Mouse (Mus musculus) ES-E14 (cell line): ENCODE results near the gene Rprd2. TPM values are rescaled to one million over a fixed set of nuclear protein-coding genes. Genes with fewer than 3 reads are reported as not detected.

Experiments used
- DNase-seq: peaks from one replicate; pipeline ENCODE4 v3.0.0-alpha.2; 2013; ENCODE audit warnings: low read depth, low spot score
- H3K27ac ChIP-seq: 2 replicates; pipeline ENCODE4 v1.5.1; 2012; ENCODE audit warnings: low read depth, mild to moderate bottlenecking, low read length, moderate library complexity, mixed read lengths; ENCODE audit not compliant: poor library complexity, insufficient read depth, severe bottlenecking
- H3K36me3 ChIP-seq: 2 replicates; pipeline ENCODE4 v1.6.1; 2012; ENCODE audit warnings: mild to moderate bottlenecking, low read length, moderate library complexity, mixed read lengths; ENCODE audit not compliant: control insufficient read depth, poor library complexity, insufficient read depth, severe bottlenecking
- H3K4me1 ChIP-seq, 2 experiments: fragments of 150-350 bp in 1 of 2; sonication (generic) in 1 of 2; 2 replicates each; pipeline ENCODE4 v1.6.1; 2012; ENCODE audit warnings: low read length in 2 of 2, mild to moderate bottlenecking in 1 of 2, mixed read lengths in 1 of 2; ENCODE audit not compliant: control insufficient read depth in 2 of 2, insufficient read depth in 2 of 2, poor library complexity in 1 of 2
- H3K4me3 ChIP-seq, 2 experiments: fragments of 150-350 bp in 1 of 2; sonication (generic) in 1 of 2; 2 replicates each; pipeline ENCODE4 v1.5.1; 2012; ENCODE audit warnings: low read length in 2 of 2, low read depth in 1 of 2, mild to moderate bottlenecking in 1 of 2, mixed read lengths in 1 of 2; ENCODE audit not compliant: insufficient read depth in 1 of 2, poor library complexity in 1 of 2, severe bottlenecking in 1 of 2
- H3K9ac ChIP-seq: 2 replicates; pipeline ENCODE4 v1.6.1; 2012; ENCODE audit warnings: low read depth, mild to moderate bottlenecking, low read length, mixed read lengths; ENCODE audit not compliant: poor library complexity, insufficient read depth, severe bottlenecking
- H3K9me3 ChIP-seq: fragments of 150-350 bp; sonication (generic); 2 replicates; pipeline ENCODE4 v1.6.1; 2012; ENCODE audit warnings: low read depth, mild to moderate bottlenecking, low read length; ENCODE audit not compliant: control insufficient read depth, insufficient read depth
- CHD2 ChIP-seq: IDR thresholded peaks from 2 replicates; pipeline ENCODE4 v1.6.1; 2014; ENCODE audit warnings: mild to moderate bottlenecking, low read depth, low read length, inconsistent platforms
- HCFC1 ChIP-seq: IDR thresholded peaks from 2 replicates; pipeline ENCODE4 v1.6.1; 2012; ENCODE audit warnings: low read length, inconsistent platforms, borderline replicate concordance; ENCODE audit not compliant: insufficient read depth
- MAFK ChIP-seq: IDR thresholded peaks from 2 replicates; pipeline ENCODE4 v1.6.1; 2014; ENCODE audit warnings: mild to moderate bottlenecking, low read depth, low read length, inconsistent platforms; ENCODE audit not compliant: insufficient read depth
- ZC3H11A ChIP-seq: IDR thresholded peaks from 2 replicates; pipeline ENCODE4 v1.6.1; 2012; ENCODE audit warnings: low read depth, mild to moderate bottlenecking, inconsistent platforms, low read length, borderline replicate concordance
- ZNF384 ChIP-seq: IDR thresholded peaks from 2 replicates; pipeline ENCODE4 v1.6.1; 2012; ENCODE audit warnings: low read depth, low read length, inconsistent platforms
- in situ Hi-C, 2 experiments: fragments of 600-800 bp; cut with MboI; formaldehyde crosslinking; loops; one replicate each; pipeline ENCODE4 v1.15.1; 2025; ENCODE audit warnings: low sequenced_read_pairs in 2 of 2, inconsistent platforms in 1 of 2; ENCODE audit not compliant: unreplicated experiment in 2 of 2
- total RNA-seq: library from RNA; depleted of rRNA; stranded (reverse); fragments of 300-350 nt; gene quantifications from 2 replicates; pipeline ENCODE4 v1.2.3, GENCODE M21; 2012; rRNA removed

Gene Rprd2
- total RNA-seq, 1 experiment, result 16.2 TPM

GRCm38 (mm10) chr3:95725863-95726262 lies 92.8 kb downstream of the Rprd2 start:
- no peaks in the 10 kb centered on the region for H3K9me3 ChIP-seq
- in situ Hi-C loops, result no loop called here
- no peak overlapping the region for H3K4me3 ChIP-seq
- H3K36me3 ChIP-seq, result no peaks in the 10 kb centered on the region
- H3K27ac ChIP-seq, result no peak overlapping the region
- DNase-seq, result no peak
- no peaks in the 10 kb centered on the region; a peak in 2 of 4 replicates for H3K4me1 ChIP-seq
- TF ChIP-seq HCFC1 (no peak), CHD2 (no peak), ZC3H11A (no peak), MAFK (no peak), ZNF384 (no peak)
- no peak overlapping the region for H3K9ac ChIP-seq

GRCm38 (mm10) chr3:95722386-95722785 lies 96.3 kb downstream of the Rprd2 start:
- H3K27ac ChIP-seq, result no peak overlapping the region
- no peaks in the 10 kb centered on the region for H3K36me3 ChIP-seq
- H3K4me3 ChIP-seq, result no peak overlapping the region
- in situ Hi-C loops, result no loop called here
- no peaks in the 10 kb centered on the region for H3K4me1 ChIP-seq
- H3K9me3 ChIP-seq, result no peaks in the 10 kb centered on the region
- no peak for DNase-seq
- H3K9ac ChIP-seq, result no peak overlapping the region
- TF ChIP-seq ZC3H11A, result no peak
- TF ChIP-seq HCFC1, result no peak
- TF ChIP-seq ZNF384, result no peak
- no peak for TF ChIP-seq CHD2
- no peak for TF ChIP-seq MAFK

- in situ Hi-C loops, result no loop called here
Observed at GRCm38 (mm10) chr3:95718153-95718552, 100.5 kb downstream of the Rprd2 start.

GRCm38 (mm10) chr3:95716075-95716474 lies 102.6 kb downstream of the Rprd2 start:
- Histone ChIP-seq H3K4me3 (no peak overlapping the region), H3K36me3 (no peaks in the 10 kb centered on the region), H3K9me3 (no peaks in the 10 kb centered on the region), H3K27ac (no peak overlapping the region), H3K4me1 (no peaks in the 10 kb centered on the region), H3K9ac (no peak overlapping the region)
- TF ChIP-seq HCFC1, result no peak
- no peak for TF ChIP-seq ZC3H11A
- no peak for TF ChIP-seq ZNF384
- no peak for TF ChIP-seq MAFK
- no peak for TF ChIP-seq CHD2
- in situ Hi-C loops, result no loop called here
- DNase-seq, result no peak

More at GRCm38 (mm10) chr3:95718153-95718552, 100.5 kb downstream of the Rprd2 start:
- H3K4me3 ChIP-seq, result no peak overlapping the region
- H3K4me1 ChIP-seq, result no peaks in the 10 kb centered on the region
- H3K36me3 ChIP-seq, result no peaks in the 10 kb centered on the region
- no peak for DNase-seq
- no peak overlapping the region for H3K27ac ChIP-seq
- H3K9ac ChIP-seq, result no peak overlapping the region
- no peaks in the 10 kb centered on the region for H3K9me3 ChIP-seq
- TF ChIP-seq ZNF384 (no peak), ZC3H11A (no peak), HCFC1 (no peak), CHD2 (no peak), MAFK (no peak)

Other genes starting within 250 kb of the Rprd2 start
- gene Golph3l, start 229.9 kb downstream of the Rprd2 start, total RNA-seq, result 13.4 and 16.2 TPM in 2 replicates
- gene Ensa, start 193.9 kb downstream of the Rprd2 start, total RNA-seq, result 54.1 and 56.8 TPM in 2 replicates
- 207 and 253 TPM in 2 replicates for gene Mcl1, start 160.1 kb downstream of the Rprd2 start, total RNA-seq
- gene Adamtsl4, start 130.9 kb downstream of the Rprd2 start, total RNA-seq, result 1.9 and 5.0 TPM in 2 replicates
- 4.1 and 13.4 TPM in 2 replicates for gene Ecm1, start 79.3 kb downstream of the Rprd2 start, total RNA-seq
- gene Tars2, start 58.7 kb downstream of the Rprd2 start, total RNA-seq, result 85.9 and 132 TPM in 2 replicates
- gene Prpf3, start 37.0 kb upstream of the Rprd2 start, total RNA-seq, result 48.6 and 50.5 TPM in 2 replicates
- gene Mrps21, start 52.7 kb upstream of the Rprd2 start, total RNA-seq, result 198 and 224 TPM in 2 replicates
- gene Ciart, start 63.4 kb upstream of the Rprd2 start, total RNA-seq, result 8.6 and 14.1 TPM in 2 replicates
- 6.4 and 9.5 TPM in 2 replicates for gene BC028528, start 73.1 kb upstream of the Rprd2 start, total RNA-seq
- 70.9 and 85.9 TPM in 2 replicates for gene Aph1a, start 75.1 kb upstream of the Rprd2 start, total RNA-seq
- 2.5 and 4.0 TPM in 2 replicates for gene Car14, start 85.8 kb upstream of the Rprd2 start, total RNA-seq
- 40.9 and 50.8 TPM in 2 replicates for gene Anp32e, start 110.4 kb upstream of the Rprd2 start, total RNA-seq
- gene Plekho1, start 177.1 kb upstream of the Rprd2 start, total RNA-seq, result 12.0 and 19.6 TPM in 2 replicates
- 9.9 and 11.9 TPM in 2 replicates for gene Vps45, start 239.6 kb upstream of the Rprd2 start, total RNA-seq